Mouse (Mus musculus) T-helper 2 cell (primary cell): Measurements from ENCODE around the gene Cse1l.

Experiments
- in situ Hi-C: fragments of 300-600 bp; cut with MboI, MseI; formaldehyde crosslinking; loops from one replicate; pipeline ENCODE4 v1.15.1; 2025; ENCODE audit warnings: high pct_unique_total_duplicates

Cse1l gene

GRCm38 (mm10) chr2:166905711-166906522, at the start of gene Cse1l:
Cse1l (plus strand) TSS chr2:166906040.
- in situ Hi-C loops: no loop called here

- in situ Hi-C loops: no loop called here
Observed at GRCm38 (mm10) chr2:166856366-166856765, 49.5 kb upstream of the Cse1l start.

DNA sequence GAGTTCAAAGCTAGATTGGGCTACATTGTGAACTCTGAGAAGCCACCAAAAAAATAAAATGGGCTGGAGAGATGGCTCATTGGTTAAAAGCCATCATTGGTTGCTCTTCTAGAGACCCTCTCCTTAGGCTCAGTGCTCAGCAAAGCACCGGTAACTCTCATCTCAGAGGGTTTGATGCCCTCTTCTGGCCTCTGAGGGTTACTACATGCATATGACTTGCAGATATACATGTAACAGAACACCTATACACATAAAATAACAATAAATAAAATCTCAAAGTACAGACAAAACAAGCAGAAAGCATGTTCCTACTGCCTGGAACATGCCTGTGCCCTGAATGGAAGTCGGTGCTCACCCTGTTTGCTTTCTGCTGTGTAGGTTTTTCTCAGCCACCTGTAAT, 48.7 kb upstream of the Cse1l start:
- in situ Hi-C loops: no loop called here

- in situ Hi-C loops: no loop called here
Observed at GRCm38 (mm10) chr2:166859214-166859613, 46.6 kb upstream of the Cse1l start.

GRCm38 (mm10) chr2:166862505-166862904, 43.3 kb upstream of the Cse1l start:
- in situ Hi-C loops: no loop called here

DNA sequence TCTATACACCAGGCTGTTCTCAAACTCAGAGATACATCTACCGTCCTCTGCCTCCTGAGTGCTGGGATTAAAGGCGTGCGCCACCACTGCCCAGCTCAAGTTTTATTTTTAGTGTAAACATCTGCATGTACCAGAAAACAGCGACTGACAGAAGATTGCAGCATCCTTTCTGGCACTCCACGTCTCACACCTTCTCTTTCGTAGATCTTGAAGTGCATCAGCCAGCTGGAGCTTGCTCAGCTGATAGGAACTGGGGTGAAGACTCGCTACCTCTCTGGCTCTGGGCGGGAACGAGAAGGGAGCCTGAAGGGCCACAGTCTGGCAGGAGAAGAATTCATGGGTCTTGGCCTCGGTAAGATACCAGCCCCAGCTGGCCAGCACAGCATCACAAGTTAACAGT, 40.4 kb upstream of the Cse1l start:
- in situ Hi-C loops: no loop called here

DNA sequence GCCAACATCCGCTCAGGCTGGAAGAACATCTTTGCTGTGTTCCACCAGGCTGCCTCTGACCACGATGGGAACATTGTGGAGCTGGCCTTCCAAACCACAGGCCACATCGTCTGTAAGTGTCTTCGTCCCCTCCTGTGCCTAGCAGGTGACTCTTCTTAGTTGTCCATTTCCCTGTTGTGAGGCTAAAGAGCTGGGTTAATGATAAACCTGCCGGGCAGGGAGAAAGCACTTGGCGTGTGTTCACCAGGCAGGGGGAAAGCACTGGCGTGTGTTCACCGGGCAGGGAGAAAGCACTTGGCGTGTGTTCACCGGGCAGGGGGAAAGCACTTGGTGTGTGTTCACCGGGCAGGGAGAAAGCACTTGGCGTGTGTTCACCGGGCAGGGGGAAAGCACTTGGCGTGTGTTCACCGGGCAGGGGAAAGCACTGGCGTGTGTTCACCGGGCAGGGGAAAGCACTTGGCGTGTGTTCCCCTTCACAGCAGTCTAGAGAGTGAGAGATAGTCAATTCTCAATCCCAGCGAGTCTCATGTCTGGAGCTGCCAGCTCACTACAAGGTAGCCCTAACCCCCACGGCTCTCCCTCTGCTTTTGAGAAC, 35.5 kb upstream of the Cse1l start:
- in situ Hi-C loops: no loop called here

GRCm38 (mm10) chr2:166870899-166871298, 34.9 kb upstream of the Cse1l start:
- in situ Hi-C loops: no loop called here

DNA sequence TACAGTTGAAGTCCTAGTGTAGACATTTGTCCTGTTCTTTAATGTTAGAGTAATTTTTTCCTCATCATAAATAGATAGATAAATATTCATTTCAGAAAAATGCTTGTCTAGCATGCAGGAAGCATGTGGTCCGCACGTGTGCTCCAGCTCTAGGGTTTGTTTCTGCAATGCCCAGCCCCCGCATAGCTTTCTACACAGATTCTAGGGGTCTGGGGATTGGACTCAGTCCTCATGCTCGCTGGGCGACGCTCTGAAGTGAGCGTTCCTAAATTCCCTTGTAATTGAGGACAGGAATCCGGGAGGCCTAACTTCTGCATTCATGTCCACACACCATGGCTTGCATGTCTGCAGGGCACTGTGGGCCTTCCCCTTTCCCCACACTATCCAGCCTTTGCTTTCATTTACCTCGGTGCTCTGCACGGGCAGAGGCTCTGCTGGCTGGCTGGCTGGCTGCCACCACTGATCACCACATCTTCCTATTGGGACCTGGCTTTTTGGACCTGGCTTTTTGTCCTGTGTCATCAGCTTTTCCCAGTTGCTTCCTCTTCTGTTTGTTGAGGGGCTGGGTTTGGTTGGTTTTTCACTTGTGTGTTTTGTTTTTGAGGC, 31.1 kb upstream of the Cse1l start:
- in situ Hi-C loops: no loop called here

DNA sequence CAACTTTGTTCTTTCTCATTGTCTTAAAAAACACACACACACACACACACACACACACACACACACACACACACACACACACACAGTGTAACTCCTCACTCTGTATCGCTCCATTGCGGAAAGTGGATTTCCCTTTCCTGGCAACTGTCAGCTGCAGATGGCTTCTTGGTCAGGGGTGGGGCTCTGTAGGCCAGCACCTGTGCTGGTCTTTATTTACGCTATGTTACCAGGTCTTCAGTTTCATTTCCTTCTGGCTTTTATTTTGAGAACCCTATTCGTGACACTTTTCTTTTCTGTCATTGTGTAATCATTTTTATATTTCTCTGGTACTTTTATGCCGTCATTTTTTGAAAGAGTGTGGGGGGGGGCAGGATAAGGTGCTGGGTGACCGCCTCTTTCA, 30.3 kb upstream of the Cse1l start:
- in situ Hi-C loops: no loop called here

DNA sequence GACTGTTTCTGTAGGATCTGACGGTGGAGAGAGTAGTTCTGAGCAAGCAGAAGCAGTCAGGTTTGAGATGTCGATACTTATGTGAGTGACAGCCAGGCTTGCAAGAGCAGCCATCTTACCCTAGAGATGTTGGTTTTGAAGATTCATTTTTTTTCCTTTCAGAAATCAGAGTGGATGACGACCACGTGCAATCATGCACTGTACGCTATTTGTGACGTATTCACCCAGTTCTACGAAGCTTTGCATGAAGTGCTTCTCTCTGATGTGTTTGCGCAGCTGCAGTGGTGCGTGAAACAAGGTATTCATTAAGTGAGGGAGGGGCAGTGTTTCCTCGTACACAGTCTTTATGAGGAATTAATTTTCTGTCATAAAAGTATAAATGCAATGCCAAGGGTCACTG, 29.5 kb upstream of the Cse1l start:
- in situ Hi-C loops: no loop called here

DNA sequence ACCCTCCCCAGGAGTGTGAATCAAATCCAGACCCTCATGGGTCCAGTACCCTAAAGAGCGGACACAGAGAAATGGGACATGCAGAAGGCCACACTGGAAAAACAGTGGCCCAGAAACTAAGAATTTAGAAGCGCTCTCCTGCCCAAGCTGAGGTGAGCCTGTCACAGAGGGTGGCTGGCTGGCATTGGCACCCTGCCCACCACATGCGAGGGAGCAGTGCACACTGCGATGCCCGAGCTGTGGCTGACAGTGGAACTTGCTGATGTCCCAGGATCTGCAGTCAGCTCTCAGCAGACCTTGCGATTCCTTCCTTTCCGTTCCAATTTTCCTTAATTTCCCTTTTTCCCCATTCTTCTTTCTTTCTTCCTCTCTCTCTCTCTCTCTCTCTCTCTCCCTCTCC, 20.8 kb upstream of the Cse1l start:
- in situ Hi-C loops: no loop called here

GRCm38 (mm10) chr2:166885619-166886018, 20.2 kb upstream of the Cse1l start:
- in situ Hi-C loops: no loop called here

GRCm38 (mm10) chr2:166886231-166886630, 19.6 kb upstream of the Cse1l start:
- in situ Hi-C loops: no loop called here

- in situ Hi-C loops: no loop called here
Observed at GRCm38 (mm10) chr2:166887816-166888215, 18.0 kb upstream of the Cse1l start.

GRCm38 (mm10) chr2:166891366-166891880, 14.4 kb upstream of the Cse1l start:
- in situ Hi-C loops: no loop called here

GRCm38 (mm10) chr2:166892158-166892680, 13.6 kb upstream of the Cse1l start:
- in situ Hi-C loops: no loop called here

GRCm38 (mm10) chr2:166893036-166893435, 12.8 kb upstream of the Cse1l start:
- in situ Hi-C loops: no loop called here

DNA sequence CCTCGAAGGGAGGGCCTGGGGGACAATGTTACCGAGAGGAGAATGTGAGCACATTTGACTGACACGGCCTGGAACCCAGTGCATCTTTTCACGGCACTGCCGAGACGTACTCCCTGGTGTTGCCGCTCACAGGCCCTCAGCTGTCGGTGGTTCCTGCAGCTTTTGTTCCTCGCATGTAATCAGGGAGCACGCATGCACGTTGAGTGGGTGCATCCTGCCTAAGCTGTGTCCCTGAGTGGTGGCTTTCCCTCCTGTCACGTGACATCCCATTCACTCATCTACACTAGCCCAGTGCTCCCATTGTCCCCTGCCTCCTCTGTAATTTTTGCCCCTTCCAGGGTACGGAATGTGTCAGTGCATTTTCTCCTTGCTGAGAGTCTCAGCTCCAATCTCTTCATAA, 9.5 kb upstream of the Cse1l start:
- in situ Hi-C loops: no loop called here

GRCm38 (mm10) chr2:166896974-166897373, 8.9 kb upstream of the Cse1l start:
- in situ Hi-C loops: no loop called here

- in situ Hi-C loops: no loop called here
Observed at GRCm38 (mm10) chr2:166899161-166899560, 6.7 kb upstream of the Cse1l start.

DNA sequence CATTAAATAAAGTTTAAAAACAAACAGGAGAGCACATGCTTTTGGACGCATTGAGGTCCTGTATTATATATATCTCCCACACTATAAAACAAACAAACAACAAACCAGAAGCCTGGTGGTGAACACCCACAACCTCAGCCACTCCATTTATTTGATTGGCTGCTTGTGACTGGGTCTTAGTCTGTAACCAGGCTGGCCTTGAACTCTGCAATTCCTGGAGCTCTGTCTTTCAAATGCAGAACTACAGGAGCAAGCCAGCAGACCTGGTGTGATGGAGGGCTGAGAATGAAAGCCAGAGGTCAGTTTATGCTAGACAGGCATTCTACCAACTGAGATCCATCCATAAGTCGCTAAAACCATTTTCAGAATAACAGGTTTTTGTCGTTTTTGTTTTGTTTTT, 6.1 kb upstream of the Cse1l start:
- in situ Hi-C loops: no loop called here
